Mouse (Mus musculus): ENCODE results near the gene Tns3. TPM values are rescaled to one million over a fixed set of nuclear protein-coding genes. Genes with fewer than 3 reads are reported as not detected.

The Tns3 gene
- total RNA-seq, 1 experiment from 2014 or later: 14.9 TPM

- no peak for ATAC-seq (replicated peaks in 1 of 2; ENCODE audit: insufficient read depth in 1 of 2, low FRiP score in 2 of 2, low TSS enrichment in 1 of 2, low read depth in 1 of 2, poor library complexity in 2 of 2, severe bottlenecking in 2 of 2)
Observed at GRCm38 (mm10) chr11:8425226-8425570, 239.1 kb downstream of the Tns3 start.

- peak; percentile 94 to 97 for ATAC-seq (replicated peaks in 1 of 2; ENCODE audit: insufficient read depth in 1 of 2, low FRiP score in 2 of 2, low TSS enrichment in 1 of 2, low read depth in 1 of 2, poor library complexity in 2 of 2, severe bottlenecking in 2 of 2)
Observed at GRCm38 (mm10) chr11:8424342-8425225, 239.8 kb downstream of the Tns3 start.

GRCm38 (mm10) chr11:8405225-8405899, 259.0 kb downstream of the Tns3 start:
- peak; percentile 86 to 91 for ATAC-seq (replicated peaks in 1 of 2; ENCODE audit: insufficient read depth in 1 of 2, low FRiP score in 2 of 2, low TSS enrichment in 1 of 2, low read depth in 1 of 2, poor library complexity in 2 of 2, severe bottlenecking in 2 of 2)

GRCm38 (mm10) chr11:8401328-8401727, 263.0 kb downstream of the Tns3 start:
- ATAC-seq (replicated peaks in 1 of 2; ENCODE audit: insufficient read depth in 1 of 2, low FRiP score in 2 of 2, low TSS enrichment in 1 of 2, low read depth in 1 of 2, poor library complexity in 2 of 2, severe bottlenecking in 2 of 2): no peak

GRCm38 (mm10) chr11:8396329-8396728, 268.0 kb downstream of the Tns3 start:
- ATAC-seq (replicated peaks in 1 of 2; ENCODE audit: insufficient read depth in 1 of 2, low FRiP score in 2 of 2, low TSS enrichment in 1 of 2, low read depth in 1 of 2, poor library complexity in 2 of 2, severe bottlenecking in 2 of 2): no peak

- ATAC-seq (replicated peaks in 1 of 2; ENCODE audit: insufficient read depth in 1 of 2, low FRiP score in 2 of 2, low TSS enrichment in 1 of 2, low read depth in 1 of 2, poor library complexity in 2 of 2, severe bottlenecking in 2 of 2): no peak
Observed at GRCm38 (mm10) chr11:8391564-8391963, 272.8 kb downstream of the Tns3 start.

GRCm38 (mm10) chr11:8385891-8386405, 278.4 kb downstream of the Tns3 start:
- no peak for ATAC-seq (replicated peaks in 1 of 2; ENCODE audit: insufficient read depth in 1 of 2, low FRiP score in 2 of 2, low TSS enrichment in 1 of 2, low read depth in 1 of 2, poor library complexity in 2 of 2, severe bottlenecking in 2 of 2)
